Mouse (Mus musculus) ZHBTc4 (cell line): ENCODE data around the gene Syn1.

Experiments used
- DNase-seq: peaks from one replicate; pipeline ENCODE4 v3.0.0-alpha.2; 2011; ENCODE audit warnings: low read depth, low spot score

Syn1 gene

GRCm38 (mm10) chrX:20862105-20863065 lies 58.4 kb downstream of the Syn1 start:
- DNase-seq = no peak

GRCm38 (mm10) chrX:20861453-20862104 lies 59.2 kb downstream of the Syn1 start:
- DNase-seq = no peak

- no peak for DNase-seq
Observed at GRCm38 (mm10) chrX:20853794-20854193, 67.0 kb downstream of the Syn1 start.

GRCm38 (mm10) chrX:20848256-20848984 lies 72.4 kb downstream of the Syn1 start:
- peak; percentile 97 for DNase-seq

GRCm38 (mm10) chrX:20847816-20848215 lies 73.0 kb downstream of the Syn1 start:
- no peak for DNase-seq

- DNase-seq = no peak
Observed at GRCm38 (mm10) chrX:20847232-20847631, 73.6 kb downstream of the Syn1 start.

GRCm38 (mm10) chrX:20828934-20829333 lies 91.9 kb downstream of the Syn1 start:
- DNase-seq = peak; percentile 73

GRCm38 (mm10) chrX:20819708-20820426 lies 100.9 kb downstream of the Syn1 start:
- peak; percentile 87 for DNase-seq

- peak; percentile 93 for DNase-seq
Observed at GRCm38 (mm10) chrX:20819204-20819628, 101.6 kb downstream of the Syn1 start.

- DNase-seq = no peak
Observed at GRCm38 (mm10) chrX:20816974-20817373, 103.8 kb downstream of the Syn1 start.
